Mouse (Mus musculus) hindbrain, embryonic 11.5 days (tissue): ENCODE measurements around the gene Ppp1r3f. TPM values are rescaled to one million over a fixed set of nuclear protein-coding genes. Genes with fewer than 3 reads are reported as not detected.

Source experiments
- ATAC-seq: fragments of 200-750 bp; cut with Nextera tagmentation; 2 replicates; pipeline ENCODE4 v1.8.0; 2017; ENCODE audit warnings: mild to moderate bottlenecking, moderate TSS enrichment, moderate library complexity; ENCODE audit not compliant: low FRiP score
- DNase-seq: peaks from one replicate; pipeline ENCODE4 v3.0.0-alpha.2; 2015; ENCODE audit warnings: low spot score
- H3K27ac ChIP-seq: fragments of 300-500 bp; sonication (generic); 2 replicates; pipeline ENCODE4 v1.5.1; 2014; ENCODE audit warnings: mild to moderate bottlenecking, low read depth, low read length
- H3K27me3 ChIP-seq: fragments of 300-500 bp; sonication (generic); 2 replicates; pipeline ENCODE4 v1.6.1; 2014; ENCODE audit warnings: mild to moderate bottlenecking, low read length, moderate library complexity, mixed read lengths; ENCODE audit not compliant: control insufficient read depth, insufficient read depth
- H3K36me3 ChIP-seq: fragments of 300-500 bp; sonication (generic); 2 replicates; pipeline ENCODE4 v1.6.1; 2014; ENCODE audit warnings: mild to moderate bottlenecking, low read length, moderate library complexity, mixed read lengths; ENCODE audit not compliant: control insufficient read depth, insufficient read depth
- H3K4me1 ChIP-seq: fragments of 300-500 bp; sonication (generic); replicated peaks from 2 replicates; pipeline ENCODE4 v1.6.1; 2014; ENCODE audit warnings: low read length, mixed read lengths; ENCODE audit not compliant: control insufficient read depth, insufficient read depth
- H3K4me2 ChIP-seq: fragments of 300-500 bp; sonication (generic); replicated peaks from 2 replicates; pipeline ENCODE4 v1.6.1; 2014; ENCODE audit warnings: mild to moderate bottlenecking, low read depth, low read length
- H3K4me3 ChIP-seq: fragments of 300-500 bp; sonication (generic); 2 replicates; pipeline ENCODE4 v1.5.1; 2014; ENCODE audit warnings: low read depth, low read length
- H3K9ac ChIP-seq: fragments of 300-500 bp; sonication (generic); 2 replicates; pipeline ENCODE4 v1.6.1; 2014; ENCODE audit warnings: low read depth, low read length
- H3K9me3 ChIP-seq: fragments of 300-500 bp; sonication (generic); 2 replicates; pipeline ENCODE4 v1.6.1; 2016; ENCODE audit warnings: low read length; ENCODE audit not compliant: control insufficient read depth
- WGBS: fragments of 180-500 bp; shearing (Covaris S2); extraction: QIAGEN DNeasy Blood & Tissue Kit; methylation state at CpG from one replicate; pipeline ENCODE4 v1.1.7; 2014; 5-methylcytosine and 5-hydroxymethylcytosine counted together
- polyA plus RNA-seq: library from polyadenylated mRNA; unstranded; fragments of >200 nt; fragmentation: Nextera tagmentation; extraction: Ambion mirVana; gene quantifications from 2 replicates; pipeline ENCODE4 v1.2.1, GENCODE M21; 2014

Gene Ppp1r3f
- polyA plus RNA-seq = 1.3 and 1.6 TPM in 2 replicates

- no peaks in the 10 kb centered on the region for H3K9me3 ChIP-seq
Measured at GRCm38 (mm10) chrX:7574087-7574884, at the start of gene Ppp1r3f. Gene Ppp1r3f, minus strand, starts transcription at chrX:7574283.

GRCm38 (mm10) chrX:7617889-7618551, 43.9 kb upstream of the Ppp1r3f start:
- H3K9me3 ChIP-seq = no peaks in the 10 kb centered on the region
- H3K27me3 ChIP-seq = no peaks in the 10 kb centered on the region
- no peak overlapping the region for H3K4me3 ChIP-seq
- H3K36me3 ChIP-seq = no peaks in the 10 kb centered on the region
- no peak overlapping the region for H3K9ac ChIP-seq
- ATAC-seq (no peak), DNase-seq (no peak)
- no peaks in the 10 kb centered on the region for H3K4me1 ChIP-seq
- no peak overlapping the region for H3K4me2 ChIP-seq
- WGBS = 85% methylated on average over 12 of the region's 12 CpGs
- H3K27ac ChIP-seq = no peak overlapping the region

More at GRCm38 (mm10) chrX:7574087-7574884, at the start of gene Ppp1r3f:
- H3K9ac ChIP-seq = peak within 1 kb of the TSS; percentile 72
- peak within 1 kb of the TSS; percentile 71 for H3K27ac ChIP-seq
- H3K4me1 ChIP-seq = no peaks in the 10 kb centered on the region
- H3K4me3 ChIP-seq = peak within 1 kb of the TSS; percentile 54
- H3K27me3 ChIP-seq = no peaks in the 10 kb centered on the region
- H3K36me3 ChIP-seq = no peaks in the 10 kb centered on the region
- WGBS = 26% methylated on average over 50 of the region's 65 CpGs
- H3K4me2 ChIP-seq = peak within 1 kb of the TSS; percentile 56
- DNase-seq = peak; percentile 86
- ATAC-seq = peak; percentile 99

GRCm38 (mm10) chrX:7610536-7611258, 36.6 kb upstream of the Ppp1r3f start:
- 19% methylated on average over 26 of the region's 26 CpGs for WGBS
- Histone ChIP-seq H3K4me2 (peak overlapping the region; percentile 67), H3K4me3 (peak overlapping the region; percentile 23), H3K4me1 (no peaks in the 10 kb centered on the region), H3K9me3 (no peaks in the 10 kb centered on the region), H3K9ac (0 out of 2 replicates have a peak overlapping the region, but pooled peaks have one; percentile 27), H3K36me3 (no peaks in the 10 kb centered on the region), H3K27me3 (no peaks in the 10 kb centered on the region), H3K27ac (no peak overlapping the region)
- ATAC-seq (peak; percentile 53), DNase-seq (peak; percentile 21)

- Histone ChIP-seq H3K4me2 (peak overlapping the region; percentile 67), H3K9me3 (no peaks in the 10 kb centered on the region), H3K27ac (no peak overlapping the region), H3K9ac (0 out of 2 replicates have a peak overlapping the region, but pooled peaks have one; percentile 27), H3K36me3 (no peaks in the 10 kb centered on the region), H3K27me3 (no peaks in the 10 kb centered on the region), H3K4me1 (no peaks in the 10 kb centered on the region), H3K4me3 (peak overlapping the region; percentile 23)
- DNase-seq (peak; percentile 0), ATAC-seq (no peak)
- 21% methylated on average over 21 of the region's 21 CpGs for WGBS
Measured at GRCm38 (mm10) chrX:7610035-7610434, 36.0 kb upstream of the Ppp1r3f start.

- Histone ChIP-seq H3K4me2 (no peak within 1 kb of the TSS), H3K27ac (no peak within 1 kb of the TSS), H3K9ac (no peak within 1 kb of the TSS), H3K27me3 (no peaks in the 10 kb centered on the region), H3K9me3 (no peaks in the 10 kb centered on the region), H3K36me3 (no peaks in the 10 kb centered on the region), H3K4me3 (no peak within 1 kb of the TSS), H3K4me1 (no peaks in the 10 kb centered on the region)
- DNase-seq = no peak
- ATAC-seq = no peak
- 87% methylated on average over 6 of the region's 6 CpGs for WGBS
Measured at GRCm38 (mm10) chrX:7606783-7607182, 32.7 kb upstream of the Ppp1r3f start, which contains the start of gene Cacna1f. Gene Cacna1f, plus strand, starts transcription at chrX:7607083.

- Histone ChIP-seq H3K27me3 (no peaks in the 10 kb centered on the region), H3K9me3 (no peaks in the 10 kb centered on the region), H3K4me3 (no peak overlapping the region), H3K36me3 (no peaks in the 10 kb centered on the region), H3K9ac (no peak overlapping the region), H3K27ac (no peak overlapping the region), H3K4me2 (no peak overlapping the region), H3K4me1 (no peaks in the 10 kb centered on the region)
- DNase-seq (no peak), ATAC-seq (peak; percentile 65)
- 55% methylated on average over 8 of the region's 8 CpGs for WGBS
Measured at GRCm38 (mm10) chrX:7605575-7605941, 31.5 kb upstream of the Ppp1r3f start.

- Histone ChIP-seq H3K4me1 (no peaks in the 10 kb centered on the region), H3K27me3 (no peaks in the 10 kb centered on the region), H3K27ac (no peak within 1 kb of the TSS), H3K4me2 (peak within 1 kb of the TSS; percentile 36), H3K9me3 (no peaks in the 10 kb centered on the region), H3K4me3 (peak within 1 kb of the TSS; percentile 39), H3K36me3 (no peaks in the 10 kb centered on the region), H3K9ac (0 out of 2 replicates have a peak within 1 kb of the TSS, but pooled peaks have one; percentile 40)
- 18% methylated on average over 28 of the region's 28 CpGs for WGBS
- ATAC-seq (peak; percentile 92), DNase-seq (peak; percentile 83)
Measured at GRCm38 (mm10) chrX:7604879-7605574, 30.9 kb upstream of the Ppp1r3f start, which contains the start of gene Ccdc22. Gene Ccdc22, minus strand, starts transcription at chrX:7605517.

GRCm38 (mm10) chrX:7604004-7604403, 29.9 kb upstream of the Ppp1r3f start:
- Histone ChIP-seq H3K27me3 (no peaks in the 10 kb centered on the region), H3K9me3 (no peaks in the 10 kb centered on the region), H3K4me2 (no peak overlapping the region), H3K36me3 (no peaks in the 10 kb centered on the region), H3K9ac (no peak overlapping the region), H3K4me3 (no peak overlapping the region), H3K27ac (no peak overlapping the region), H3K4me1 (no peaks in the 10 kb centered on the region)
- no peak for ATAC-seq
- WGBS = 92% methylated on average over 7 of the region's 7 CpGs
- no peak for DNase-seq
